Mouse (Mus musculus): ENCODE results near the gene Hist1h2bn. TPM values are rescaled to one million over a fixed set of nuclear protein-coding genes. Genes with fewer than 3 reads are reported as not detected.
"Not testable (repeated sequence)": the region's sequence is repeated elsewhere in the genome, so short reads cannot be mapped to it uniquely, and the experiment has no call there.

Gene Hist1h2bn
- polyA plus RNA-seq (2015; fragmentation: Nextera tagmentation; extraction: Ambion mirVana), result 3.0 and 5.9 TPM in 2 replicates

DNA sequence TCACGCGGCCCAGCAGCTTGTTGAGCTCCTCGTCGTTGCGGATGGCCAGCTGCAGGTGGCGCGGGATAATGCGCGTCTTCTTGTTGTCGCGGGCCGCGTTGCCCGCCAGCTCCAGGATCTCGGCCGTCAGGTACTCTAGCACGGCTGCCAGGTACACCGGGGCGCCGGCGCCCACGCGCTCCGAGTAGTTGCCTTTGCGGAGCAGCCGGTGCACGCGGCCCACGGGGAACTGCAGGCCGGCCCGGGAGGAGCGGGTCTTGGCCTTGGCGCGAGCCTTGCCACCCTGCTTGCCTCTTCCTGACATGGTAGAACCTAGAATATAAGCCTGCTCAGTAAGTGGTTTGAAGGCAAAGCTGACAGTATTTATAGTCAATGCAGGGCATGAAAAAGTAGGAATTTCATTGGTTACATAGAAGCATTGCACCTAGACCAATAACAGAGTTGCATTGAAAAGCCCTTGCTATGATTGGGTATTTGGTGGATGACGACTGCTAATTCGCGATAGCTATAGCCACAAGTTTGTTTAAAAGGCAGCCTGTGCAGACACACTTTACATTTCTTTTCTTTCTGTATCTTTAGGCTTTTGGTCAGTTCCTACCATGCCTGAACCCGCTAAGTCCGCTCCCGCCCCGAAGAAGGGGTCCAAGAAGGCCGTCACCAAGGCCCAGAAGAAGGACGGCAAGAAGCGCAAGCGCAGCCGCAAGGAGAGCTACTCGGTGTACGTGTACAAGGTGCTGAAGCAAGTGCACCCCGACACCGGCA is at the start of gene Hist1h2bn, which contains the start of gene Hist1h2ak:
Hist1h2bn (plus strand) TSS at position 600 of the 762 bp plus-strand sequence.
Hist1h2ak (minus strand) TSS at position 304 of the 762 bp plus-strand sequence.
- H3K27me3 ChIP-seq (replicated peaks); H3K36me3 ChIP-seq; H3K4me1 ChIP-seq (replicated peaks); H3K9me3 ChIP-seq: not testable (repeated sequence)
- H3K27ac ChIP-seq, result peak within 1 kb of the TSS; percentile 91
- peak within 1 kb of the TSS; percentile 58 for H3K9ac ChIP-seq
- peak; percentile 94 for ATAC-seq
- H3K4me2 ChIP-seq (replicated peaks), result peak within 1 kb of the TSS; percentile 70
- WGBS, result under 1% methylated on average over 48 of the region's 50 CpGs
- peak within 1 kb of the TSS; percentile 43 for H3K4me3 ChIP-seq (replicated peaks)

DNA sequence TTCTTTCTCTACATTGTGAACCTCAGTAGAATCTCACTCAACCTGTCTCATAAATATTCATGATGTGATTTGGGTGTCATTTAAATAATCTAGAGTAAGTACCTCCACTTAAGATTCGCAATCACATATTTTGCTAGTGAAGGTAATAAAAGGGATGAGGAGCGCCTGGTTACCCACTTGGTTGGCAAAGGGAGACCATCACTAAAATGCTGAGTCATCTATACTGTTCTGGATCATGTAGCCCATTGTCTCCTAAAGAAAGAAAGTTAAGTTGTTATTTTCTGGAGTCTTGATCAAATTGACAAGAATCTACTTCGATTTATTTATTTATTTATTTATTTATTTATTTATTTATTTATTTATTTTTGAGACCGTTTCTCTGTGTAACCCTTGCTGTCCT is 47.3 kb upstream of the Hist1h2bn start:
- WGBS, result 71% methylated on average over 4 of the region's 4 CpGs
- Histone ChIP-seq H3K4me1 (replicated peaks) (no peaks in the 10 kb centered on the region), H3K27ac (no peak overlapping the region), H3K4me2 (replicated peaks) (no peak overlapping the region), H3K4me3 (replicated peaks) (no peak overlapping the region), H3K9ac (no peak overlapping the region), H3K9me3 (no peaks in the 10 kb centered on the region), H3K27me3 (replicated peaks) (no peaks in the 10 kb centered on the region), H3K36me3 (no peaks in the 10 kb centered on the region)
- ATAC-seq, result no peak

DNA sequence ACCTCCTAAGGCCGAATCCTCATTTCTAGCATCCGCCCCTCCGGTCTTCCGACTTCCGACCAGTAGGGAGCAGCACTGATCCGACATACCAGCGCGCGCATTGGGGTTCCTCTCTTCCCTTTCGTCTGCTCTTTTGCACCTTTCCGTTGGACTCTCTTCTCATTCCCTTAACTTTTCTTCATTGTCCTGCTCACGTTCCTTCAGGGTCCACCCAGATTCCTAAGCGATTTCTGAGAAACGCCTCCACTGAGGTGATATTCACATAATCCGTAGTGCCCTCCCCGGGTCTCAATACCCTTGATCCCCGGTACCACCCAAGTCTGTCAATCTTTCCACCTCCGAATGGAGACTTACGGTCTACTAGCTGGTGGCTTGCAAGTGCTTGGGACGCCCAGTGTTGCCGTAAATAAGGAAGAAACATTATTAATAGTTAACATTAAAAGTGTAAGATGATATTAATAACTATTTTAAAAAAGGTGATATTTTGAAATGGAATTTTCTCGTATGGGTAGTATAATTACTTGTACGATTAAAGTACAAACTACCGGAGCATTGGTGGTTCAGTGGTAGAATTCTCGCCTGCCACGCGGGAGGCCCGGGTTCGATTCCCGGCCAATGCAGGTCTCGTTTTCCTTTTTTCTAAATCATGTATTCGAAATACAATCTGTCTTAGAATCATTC is 43.8 kb upstream of the Hist1h2bn start:
- ATAC-seq, result peak; percentile 87
- Histone ChIP-seq H3K4me1 (replicated peaks) (peaks cover 4% of the 10 kb centered on the region), H3K9ac (peak overlapping the region; percentile 60), H3K9me3 (no peaks in the 10 kb centered on the region), H3K27ac (peak overlapping the region; percentile 79), H3K27me3 (replicated peaks) (no peaks in the 10 kb centered on the region), H3K36me3 (no peaks in the 10 kb centered on the region), H3K4me3 (replicated peaks) (peak overlapping the region; percentile 62), H3K4me2 (replicated peaks) (peak overlapping the region; percentile 41)
- under 1% methylated on average over 32 of the region's 32 CpGs for WGBS

DNA sequence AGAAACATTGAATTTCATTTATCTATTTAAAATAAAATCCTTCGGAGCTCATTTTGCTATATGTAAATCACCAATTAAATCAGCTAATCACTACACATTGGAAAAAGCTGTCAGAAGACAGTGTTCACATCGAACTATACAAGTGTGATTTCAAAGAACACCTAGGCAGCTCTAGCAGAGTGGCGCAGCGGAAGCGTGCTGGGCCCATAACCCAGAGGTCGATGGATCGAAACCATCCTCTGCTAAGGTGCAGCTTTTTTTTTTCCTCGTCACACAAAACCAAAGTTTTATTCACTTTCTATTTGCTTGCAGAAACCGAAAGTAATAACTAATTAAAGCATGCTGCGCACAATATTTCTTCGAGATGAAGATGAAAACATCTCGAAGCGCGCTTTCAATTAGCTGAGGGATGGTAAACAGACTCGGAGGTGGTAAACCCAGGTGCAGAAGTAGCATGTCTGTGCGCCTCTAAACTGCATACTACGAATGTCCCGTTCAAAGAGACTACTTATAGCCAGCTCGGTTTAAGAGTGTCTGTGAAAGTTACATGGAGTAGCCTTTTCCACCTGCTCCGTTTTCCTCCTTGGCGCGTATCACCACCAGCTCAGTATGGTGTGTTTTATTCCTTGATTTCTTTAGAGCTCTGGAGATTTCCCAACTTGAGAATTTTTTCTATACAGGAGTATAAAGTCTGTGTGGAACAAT is 43.0 kb upstream of the Hist1h2bn start:
- Histone ChIP-seq H3K27me3 (replicated peaks) (no peaks in the 10 kb centered on the region), H3K4me1 (replicated peaks) (peaks cover 8% of the 10 kb centered on the region), H3K4me3 (replicated peaks) (peak overlapping the region; percentile 40), H3K9me3 (no peaks in the 10 kb centered on the region), H3K4me2 (replicated peaks) (peak overlapping the region; percentile 58), H3K36me3 (no peaks in the 10 kb centered on the region), H3K27ac (no peak overlapping the region), H3K9ac (no peak overlapping the region)
- peak; percentile 84 for ATAC-seq
- WGBS, result 3% methylated on average over 22 of the region's 22 CpGs

DNA sequence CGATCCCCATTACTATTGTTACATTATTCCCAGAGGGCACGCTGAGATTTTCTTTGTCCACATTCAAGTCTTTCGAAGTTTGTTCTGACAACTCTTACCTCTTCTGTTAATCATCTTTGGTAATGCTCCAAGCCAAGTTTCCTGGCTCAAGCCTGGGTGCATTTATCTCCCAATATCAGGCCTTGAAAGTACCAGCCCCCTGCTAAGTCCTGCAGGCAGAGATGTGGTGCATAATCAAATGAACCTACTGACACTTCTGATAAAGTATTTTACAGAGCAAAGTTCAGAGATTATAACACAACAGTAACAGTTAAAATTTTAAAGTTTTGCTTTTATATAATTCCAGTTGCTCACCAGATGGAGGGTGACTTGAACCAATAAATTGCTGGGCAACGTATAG is 42.2 kb upstream of the Hist1h2bn start:
- ATAC-seq, result no peak
- no peaks in the 10 kb centered on the region for H3K27me3 ChIP-seq (replicated peaks)
- H3K9me3 ChIP-seq, result no peaks in the 10 kb centered on the region
- no peaks in the 10 kb centered on the region for H3K36me3 ChIP-seq
- 24% methylated on average over 4 of the region's 4 CpGs for WGBS
- no peak overlapping the region for H3K9ac ChIP-seq
- H3K4me2 ChIP-seq (replicated peaks), result peak overlapping the region; percentile 58
- H3K4me3 ChIP-seq (replicated peaks), result no peak overlapping the region
- no peak overlapping the region for H3K27ac ChIP-seq
- peaks cover 8% of the 10 kb centered on the region for H3K4me1 ChIP-seq (replicated peaks)

DNA sequence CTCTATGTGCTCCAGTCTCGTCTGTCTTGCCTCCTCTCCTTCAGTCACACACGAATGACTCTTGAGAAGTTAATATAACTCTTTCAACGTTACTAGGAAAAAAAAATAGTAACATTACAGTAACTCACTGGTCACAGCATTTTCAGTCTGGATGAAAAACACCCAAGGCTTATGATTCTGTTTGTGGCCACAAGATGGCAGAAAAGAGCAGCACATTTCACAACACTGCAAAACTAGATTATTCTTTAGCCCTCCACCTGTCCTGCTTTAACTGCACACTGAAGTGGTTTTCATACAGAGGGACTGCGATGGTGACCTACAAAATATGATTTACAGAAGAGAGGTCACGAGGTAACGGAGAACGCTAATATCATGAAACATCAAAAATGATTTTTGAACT is 39.2 kb upstream of the Hist1h2bn start:
- under 1% methylated on average over 7 of the region's 7 CpGs for WGBS
- H3K27ac ChIP-seq, result peak overlapping the region; percentile 91

DNA sequence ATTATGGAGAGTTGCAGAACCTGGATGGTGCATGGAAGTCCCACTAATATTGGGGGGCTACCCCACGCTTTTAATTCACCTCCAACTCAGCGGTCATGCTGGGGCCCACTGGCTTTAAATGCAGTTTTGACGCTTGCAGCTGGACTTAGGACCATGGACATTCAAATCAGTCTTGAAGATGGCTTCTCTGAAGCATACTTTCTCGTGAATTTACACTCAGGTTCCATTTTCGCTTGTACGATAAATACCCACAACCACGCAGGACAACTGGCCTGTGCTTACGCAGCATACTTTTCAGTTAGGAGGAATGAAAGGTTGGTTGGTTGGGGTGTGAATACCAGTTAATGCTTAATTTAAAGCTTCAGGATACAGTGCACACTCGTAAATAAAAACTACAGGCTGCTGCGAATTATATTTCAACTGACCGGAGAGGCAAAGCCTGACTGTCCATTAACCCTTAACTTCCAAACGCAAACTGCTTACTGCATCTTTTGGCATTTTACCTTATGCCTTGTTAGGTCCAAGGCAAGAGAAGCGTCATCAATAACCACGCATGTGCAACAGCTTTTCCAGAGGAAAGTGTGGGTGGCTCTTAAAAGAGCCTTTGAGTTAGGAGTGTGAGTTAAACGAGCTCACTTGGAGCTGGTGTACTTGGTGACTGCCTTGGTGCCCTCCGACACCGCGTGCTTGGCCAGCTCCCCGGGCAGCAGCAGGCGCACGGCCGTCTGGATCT is 38.6 kb upstream of the Hist1h2bn start:
- Histone ChIP-seq H3K9ac (peak overlapping the region; percentile 52), H3K9me3 (no peaks in the 10 kb centered on the region), H3K27ac (peak overlapping the region; percentile 91), H3K4me1 (replicated peaks) (peaks cover 16% of the 10 kb centered on the region), H3K4me3 (replicated peaks) (peak overlapping the region; percentile 39), H3K4me2 (replicated peaks) (peak overlapping the region; percentile 74), H3K27me3 (replicated peaks) (no peaks in the 10 kb centered on the region), H3K36me3 (no peaks in the 10 kb centered on the region)
- WGBS, result under 1% methylated on average over 22 of the region's 22 CpGs
- no peak for ATAC-seq

More for the DNA sequence above, 39.2 kb upstream of the Hist1h2bn start:
- Histone ChIP-seq H3K4me1 (replicated peaks) (peaks cover 16% of the 10 kb centered on the region), H3K36me3 (no peaks in the 10 kb centered on the region), H3K27me3 (replicated peaks) (no peaks in the 10 kb centered on the region), H3K9me3 (no peaks in the 10 kb centered on the region), H3K9ac (peak overlapping the region; percentile 52), H3K4me2 (replicated peaks) (peak overlapping the region; percentile 74), H3K4me3 (replicated peaks) (peak overlapping the region; percentile 39)
- no peak for ATAC-seq

DNA sequence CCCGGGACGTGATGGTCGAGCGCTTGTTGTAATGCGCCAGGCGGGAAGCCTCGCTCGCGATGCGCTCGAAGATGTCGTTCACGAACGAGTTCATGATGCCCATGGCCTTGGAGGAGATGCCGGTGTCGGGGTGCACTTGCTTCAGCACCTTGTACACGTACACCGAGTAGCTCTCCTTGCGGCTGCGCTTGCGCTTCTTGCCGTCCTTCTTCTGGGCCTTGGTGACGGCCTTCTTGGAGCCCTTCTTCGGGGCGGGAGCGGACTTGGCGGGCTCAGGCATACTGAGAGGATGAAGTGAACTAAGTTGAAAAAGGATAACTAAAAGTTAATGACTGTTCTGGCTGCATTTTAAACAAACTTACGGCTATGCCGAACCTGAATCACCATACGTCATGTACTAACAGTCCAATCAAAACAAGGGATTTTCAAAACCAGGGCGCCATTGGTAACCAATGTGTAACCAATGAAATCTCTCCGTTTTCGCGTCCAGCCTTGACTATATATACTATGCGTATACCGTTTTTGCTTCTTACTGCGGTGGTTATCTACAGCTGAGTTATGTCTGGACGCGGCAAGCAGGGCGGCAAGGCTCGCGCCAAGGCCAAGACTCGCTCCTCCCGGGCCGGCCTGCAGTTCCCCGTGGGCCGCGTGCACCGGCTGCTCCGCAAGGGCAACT is 37.9 kb upstream of the Hist1h2bn start, which contains the start of the genes Hist1h2bl and Hist1h2ai:
Hist1h2bl (minus strand) TSS at position 280 of the 676 bp plus-strand sequence.
Hist1h2ai (plus strand) TSS at position 559 of the 676 bp plus-strand sequence.
- H3K36me3 ChIP-seq; H3K9me3 ChIP-seq; H3K27me3 ChIP-seq (replicated peaks): not testable (repeated sequence)
- peak within 1 kb of the TSS; percentile 54 for H3K9ac ChIP-seq
- whole genome bisulfite sequencing, result under 1% methylated on average over 36 of the region's 50 CpGs
- H3K4me2 ChIP-seq (replicated peaks), result peak within 1 kb of the TSS; percentile 74
- ATAC-seq, result peak; percentile 94
- H3K4me3 ChIP-seq (replicated peaks), result peak within 1 kb of the TSS; percentile 39
- H3K27ac ChIP-seq, result peak within 1 kb of the TSS; percentile 93
- peaks cover 16% of the 10 kb centered on the region for H3K4me1 ChIP-seq (replicated peaks)

DNA sequence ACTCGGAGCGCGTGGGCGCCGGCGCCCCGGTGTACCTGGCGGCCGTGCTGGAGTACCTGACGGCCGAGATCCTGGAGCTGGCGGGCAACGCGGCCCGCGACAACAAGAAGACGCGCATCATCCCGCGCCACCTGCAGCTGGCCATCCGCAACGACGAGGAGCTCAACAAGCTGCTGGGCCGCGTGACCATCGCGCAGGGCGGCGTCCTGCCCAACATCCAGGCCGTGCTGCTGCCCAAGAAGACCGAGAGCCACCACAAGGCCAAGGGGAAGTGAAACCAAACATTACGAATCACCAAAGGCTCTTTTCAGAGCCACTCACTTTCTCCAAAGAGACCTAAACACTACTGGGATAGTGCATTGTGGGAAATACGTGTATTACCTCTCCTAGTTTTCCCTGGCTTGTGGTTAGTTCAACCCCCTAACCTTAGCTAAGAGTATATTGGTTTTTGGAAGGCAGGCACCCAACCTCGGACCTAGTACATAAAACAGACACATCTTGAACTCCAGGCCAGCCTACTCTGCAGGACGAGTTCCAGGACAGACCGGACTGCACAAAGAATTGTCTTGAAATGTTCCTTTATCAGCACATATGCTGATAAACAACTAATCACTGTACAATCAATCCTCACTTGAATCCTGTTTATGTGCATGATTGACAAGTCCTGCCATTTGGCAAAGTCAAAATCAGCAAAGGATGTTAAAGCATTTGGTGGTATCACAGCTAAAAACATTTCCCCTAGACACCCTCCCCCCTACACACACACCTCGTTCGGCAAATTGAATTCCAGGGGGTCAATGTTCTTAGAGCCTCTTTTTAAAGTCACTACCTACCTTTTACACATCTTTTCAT is 37.2 kb upstream of the Hist1h2bn start:
- not testable (repeated sequence) for H3K27me3 ChIP-seq (replicated peaks); H3K36me3 ChIP-seq; H3K9me3 ChIP-seq
- ATAC-seq, result 0 out of 2 replicates have a peak, but pooled peaks have one; percentile 3
- H3K4me1 ChIP-seq (replicated peaks), result peaks cover 16% of the 10 kb centered on the region
- under 1% methylated on average over 19 of the region's 38 CpGs for WGBS
- peak overlapping the region; percentile 39 for H3K4me3 ChIP-seq (replicated peaks)
- peak overlapping the region; percentile 54 for H3K9ac ChIP-seq
- peak overlapping the region; percentile 74 for H3K4me2 ChIP-seq (replicated peaks)
- peak overlapping the region; percentile 93 for H3K27ac ChIP-seq

DNA sequence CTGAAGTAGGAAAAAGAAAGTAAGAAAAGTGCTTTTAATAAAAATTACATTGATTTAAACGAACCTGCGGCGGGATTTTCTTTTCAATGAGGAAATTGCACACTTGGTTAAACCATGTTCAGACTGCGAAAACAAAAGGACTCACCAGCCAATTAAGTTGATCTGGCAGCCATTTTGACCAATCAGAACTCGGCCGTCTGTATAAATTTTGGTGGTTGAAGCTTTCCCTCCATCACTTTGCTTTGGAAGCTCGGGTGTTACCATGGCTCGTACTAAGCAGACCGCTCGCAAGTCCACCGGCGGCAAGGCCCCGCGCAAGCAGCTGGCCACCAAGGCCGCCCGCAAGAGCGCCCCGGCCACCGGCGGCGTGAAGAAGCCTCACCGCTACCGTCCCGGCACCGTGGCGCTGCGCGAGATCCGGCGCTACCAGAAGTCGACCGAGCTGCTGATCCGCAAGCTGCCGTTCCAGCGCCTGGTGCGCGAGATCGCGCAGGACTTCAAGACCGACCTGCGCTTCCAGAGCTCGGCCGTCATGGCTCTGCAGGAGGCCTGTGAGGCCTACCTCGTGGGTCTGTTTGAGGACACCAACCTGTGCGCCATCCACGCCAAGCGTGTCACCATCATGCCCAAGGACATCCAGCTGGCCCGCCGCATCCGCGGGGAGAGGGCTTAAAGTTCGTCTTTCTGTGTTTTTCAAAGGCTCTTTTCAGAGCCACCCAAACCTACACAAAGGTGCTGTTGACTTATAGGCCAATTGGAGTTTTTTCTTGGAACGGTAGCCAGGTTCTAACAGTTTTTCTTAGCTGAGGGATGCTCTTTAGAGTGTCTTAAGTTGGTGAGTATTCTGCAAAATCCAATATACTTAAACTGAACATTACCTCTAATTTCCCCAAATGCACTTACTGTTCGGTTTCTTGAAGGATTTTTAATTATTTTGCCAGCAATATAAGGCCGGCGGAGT is 36.2 kb upstream of the Hist1h2bn start, which contains the start of gene Hist1h3h:
Hist1h3h (plus strand) TSS at position 263 of the 961 bp plus-strand sequence.
- H3K4me3 ChIP-seq (replicated peaks), result peak within 1 kb of the TSS; percentile 39
- H3K4me2 ChIP-seq (replicated peaks), result peak within 1 kb of the TSS; percentile 74
- H3K9ac ChIP-seq, result peak within 1 kb of the TSS; percentile 54
- not testable (repeated sequence) for H3K36me3 ChIP-seq; H3K27me3 ChIP-seq (replicated peaks); H3K9me3 ChIP-seq
- WGBS, result under 1% methylated on average over 33 of the region's 56 CpGs
- H3K4me1 ChIP-seq (replicated peaks), result peaks cover 16% of the 10 kb centered on the region
- ATAC-seq, result peak; percentile 52
- H3K27ac ChIP-seq, result peak within 1 kb of the TSS; percentile 93
